Mouse (Mus musculus) liver, embryonic 16.5 days (tissue): ENCODE results near the gene Casz1. TPM values are rescaled to one million over a fixed set of nuclear protein-coding genes. Genes with fewer than 3 reads are reported as not detected.

ENCODE experiments used
- ATAC-seq: fragments of 200-750 bp; cut with Nextera tagmentation; 2 replicates; pipeline ENCODE4 v1.8.0; 2017; ENCODE audit warnings: low read depth, mild to moderate bottlenecking, moderate number of reproducible peaks, moderate library complexity
- H3K27ac ChIP-seq: fragments of 300-500 bp; sonication (generic); 2 replicates; pipeline ENCODE4 v1.5.1; 2014; ENCODE audit warnings: mild to moderate bottlenecking, low read length
- H3K27me3 ChIP-seq: fragments of 300-500 bp; sonication (generic); 2 replicates; pipeline ENCODE4 v1.6.1; 2014; ENCODE audit warnings: low read depth, low read length, mixed read lengths; ENCODE audit not compliant: control insufficient read depth, insufficient read depth
- H3K36me3 ChIP-seq: fragments of 300-500 bp; sonication (generic); 2 replicates; pipeline ENCODE4 v1.6.1; 2014; ENCODE audit warnings: mild to moderate bottlenecking; ENCODE audit not compliant: control insufficient read depth, insufficient read depth
- H3K4me1 ChIP-seq: fragments of 300-500 bp; sonication (generic); 2 replicates; pipeline ENCODE4 v1.6.1; 2014; ENCODE audit warnings: low read depth, low read length, mixed read lengths; ENCODE audit not compliant: control insufficient read depth
- H3K4me2 ChIP-seq: fragments of 300-500 bp; sonication (generic); 2 replicates; pipeline ENCODE4 v1.6.1; 2014; ENCODE audit warnings: low read depth, low read length, mixed read lengths
- H3K4me3 ChIP-seq: fragments of 300-500 bp; sonication (generic); 2 replicates; pipeline ENCODE4 v1.5.1; 2014; ENCODE audit warnings: low read depth, mild to moderate bottlenecking, low read length
- H3K9ac ChIP-seq: fragments of 300-500 bp; sonication (generic); 2 replicates; pipeline ENCODE4 v1.6.1; 2014; ENCODE audit warnings: low read depth, low read length
- H3K9me3 ChIP-seq: fragments of 300-500 bp; sonication (generic); replicated peaks from 2 replicates; pipeline ENCODE4 v1.6.1; 2016; ENCODE audit warnings: low read length; ENCODE audit not compliant: control insufficient read depth
- WGBS: fragments of 180-500 bp; shearing (Covaris S2); extraction: QIAGEN DNeasy Blood & Tissue Kit; methylation state at CpG from one replicate; pipeline ENCODE4 v1.1.7; 2014; ENCODE audit not compliant: insufficient replicate concordance; 5-methylcytosine and 5-hydroxymethylcytosine counted together
- polyA plus RNA-seq: library from polyadenylated mRNA; unstranded; fragments of >200 nt; fragmentation: Nextera tagmentation; extraction: Ambion mirVana; gene quantifications from 2 replicates; pipeline ENCODE4 v1.2.1, GENCODE M21; 2015

Casz1 gene
- polyA plus RNA-seq, 1 experiment from 2014 or later: 0.51 TPM

- Histone ChIP-seq H3K9me3 (no peaks in the 10 kb centered on the region), H3K4me3 (no peak overlapping the region), H3K4me1 (peaks cover 6% of the 10 kb centered on the region), H3K27me3 (no peaks in the 10 kb centered on the region), H3K27ac (no peak overlapping the region), H3K4me2 (no peak overlapping the region), H3K9ac (no peak overlapping the region), H3K36me3 (no peaks in the 10 kb centered on the region)
- WGBS: 85% methylated on average over 7 of the region's 7 CpGs
- ATAC-seq: no peak
Observed at GRCm38 (mm10) chr4:148974833-148975232, 170.6 kb downstream of the Casz1 start.

DNA sequence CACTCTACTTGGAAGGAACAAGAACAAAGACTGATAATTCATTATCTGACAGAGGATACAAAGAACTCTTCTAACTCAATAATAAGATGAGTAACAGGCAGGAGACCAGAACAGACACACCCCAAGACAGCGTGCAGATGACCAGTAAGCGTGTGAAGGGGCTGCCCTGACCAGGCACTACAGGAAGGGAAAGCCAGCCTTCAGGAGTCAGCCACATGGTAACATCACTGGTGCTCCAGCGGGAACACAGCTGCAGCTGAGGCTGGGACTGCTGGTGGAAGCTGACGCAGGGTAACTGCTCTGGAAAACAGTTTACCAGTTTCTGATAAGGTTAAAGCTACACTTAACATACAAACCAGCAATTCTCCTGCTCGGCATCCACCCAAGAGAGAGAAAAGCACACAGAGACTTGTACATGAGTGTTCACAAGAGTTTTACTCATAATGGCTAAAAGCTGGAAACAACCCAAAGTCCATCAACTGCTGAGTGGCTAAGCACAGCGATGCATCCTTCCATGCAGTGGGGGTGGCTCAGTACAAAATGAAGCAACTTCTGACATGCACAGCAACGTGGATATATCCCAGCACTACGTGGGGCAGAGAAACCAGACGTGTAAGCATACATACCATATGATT, 174.1 kb downstream of the Casz1 start:
- 68% methylated on average over 9 of the region's 9 CpGs for WGBS
- no peak for ATAC-seq

GRCm38 (mm10) chr4:148978926-148979325, 174.7 kb downstream of the Casz1 start:
- Histone ChIP-seq H3K4me2 (no peak overlapping the region), H3K27ac (no peak overlapping the region), H3K27me3 (no peaks in the 10 kb centered on the region), H3K4me1 (peaks cover 2% of the 10 kb centered on the region; the same call in 1 of the 2 replicates), H3K36me3 (no peaks in the 10 kb centered on the region), H3K9ac (no peak overlapping the region), H3K9me3 (no peaks in the 10 kb centered on the region), H3K4me3 (no peak overlapping the region)
- ATAC-seq: no peak
- 74% methylated on average over 11 of the region's 11 CpGs for WGBS

More for the DNA sequence above, 174.1 kb downstream of the Casz1 start:
- Histone ChIP-seq H3K4me1 (peaks cover 2% of the 10 kb centered on the region; the same call in 1 of the 2 replicates), H3K4me2 (no peak overlapping the region), H3K27ac (no peak overlapping the region), H3K9me3 (no peaks in the 10 kb centered on the region), H3K36me3 (no peaks in the 10 kb centered on the region), H3K9ac (no peak overlapping the region), H3K4me3 (no peak overlapping the region), H3K27me3 (no peaks in the 10 kb centered on the region)

- Histone ChIP-seq H3K4me3 (no peak overlapping the region), H3K4me2 (no peak overlapping the region), H3K27me3 (no peaks in the 10 kb centered on the region), H3K9me3 (no peaks in the 10 kb centered on the region), H3K4me1 (peaks cover 2% of the 10 kb centered on the region; the same call in 1 of the 2 replicates), H3K27ac (no peak overlapping the region), H3K9ac (no peak overlapping the region), H3K36me3 (no peaks in the 10 kb centered on the region)
- 74% methylated on average over 11 of the region's 11 CpGs for WGBS
- no peak for ATAC-seq
Observed at GRCm38 (mm10) chr4:148979837-148980236, 175.6 kb downstream of the Casz1 start.

DNA sequence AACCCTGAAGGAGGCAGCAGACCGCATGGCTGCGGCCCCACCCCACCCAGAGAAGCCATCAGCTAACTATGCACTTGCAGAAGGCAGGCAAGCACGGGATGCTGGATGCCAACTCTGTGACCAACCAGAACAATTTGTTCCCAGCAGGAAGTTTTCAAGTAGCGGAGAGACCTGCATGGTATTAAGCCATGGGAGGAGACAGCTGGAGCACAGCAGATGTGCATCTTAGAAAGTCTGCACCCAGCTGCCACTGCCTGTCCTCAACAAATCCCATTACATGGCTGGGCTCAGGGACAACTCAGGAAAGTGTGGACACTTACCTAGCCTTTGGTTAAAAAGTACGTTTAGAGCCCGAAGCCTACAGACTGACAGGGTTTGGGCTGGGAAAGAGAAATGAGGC, 178.0 kb downstream of the Casz1 start:
- Histone ChIP-seq H3K27me3 (no peaks in the 10 kb centered on the region), H3K4me2 (no peak overlapping the region), H3K4me3 (no peak overlapping the region), H3K9me3 (no peaks in the 10 kb centered on the region), H3K36me3 (no peaks in the 10 kb centered on the region), H3K4me1 (peaks cover 2% of the 10 kb centered on the region; the same call in 1 of the 2 replicates), H3K9ac (no peak overlapping the region), H3K27ac (no peak overlapping the region)
- 77% methylated on average over 6 of the region's 6 CpGs for WGBS
- no peak for ATAC-seq

- 77% methylated on average over 19 of the region's 19 CpGs for WGBS
- no peaks in the 10 kb centered on the region for H3K27me3 ChIP-seq
- no peak overlapping the region for H3K4me2 ChIP-seq
- ATAC-seq: no peak
- no peaks in the 10 kb centered on the region; the same call in 1 of the 2 replicates for H3K4me1 ChIP-seq
- H3K36me3 ChIP-seq: no peaks in the 10 kb centered on the region
- H3K9me3 ChIP-seq: no peaks in the 10 kb centered on the region
- H3K9ac ChIP-seq: no peak overlapping the region
- no peak overlapping the region for H3K27ac ChIP-seq
- H3K4me3 ChIP-seq: no peak overlapping the region
Observed at GRCm38 (mm10) chr4:148984701-148985540, 180.7 kb downstream of the Casz1 start.

GRCm38 (mm10) chr4:148985541-148986476, 181.6 kb downstream of the Casz1 start:
- 63% methylated on average over 24 of the region's 24 CpGs for WGBS
- Histone ChIP-seq H3K27ac (no peak overlapping the region), H3K9ac (no peak overlapping the region), H3K9me3 (no peaks in the 10 kb centered on the region), H3K36me3 (no peaks in the 10 kb centered on the region), H3K4me2 (no peak overlapping the region), H3K4me3 (no peak overlapping the region), H3K27me3 (no peaks in the 10 kb centered on the region), H3K4me1 (no peaks in the 10 kb centered on the region; the same call in 1 of the 2 replicates)
- no peak for ATAC-seq

- 52% methylated on average over 2 of the region's 2 CpGs for WGBS
- no peak for ATAC-seq
- Histone ChIP-seq H3K4me2 (no peak overlapping the region), H3K36me3 (no peaks in the 10 kb centered on the region), H3K27me3 (no peaks in the 10 kb centered on the region), H3K4me3 (no peak overlapping the region), H3K27ac (no peak overlapping the region), H3K4me1 (no peaks in the 10 kb centered on the region; the same call in 1 of the 2 replicates), H3K9me3 (no peaks in the 10 kb centered on the region), H3K9ac (no peak overlapping the region)
Observed at GRCm38 (mm10) chr4:148990038-148990437, 185.8 kb downstream of the Casz1 start.
